Mouse (Mus musculus): ENCODE results near the gene AI854703. TPM values are rescaled to one million over a fixed set of nuclear protein-coding genes. Genes with fewer than 3 reads are reported as not detected.
A peak's percentile ranks its signal among the peaks of the same experiment; 100 is the strongest.

Gene AI854703
- total RNA-seq, 4 experiments from 2014 or later = 0.22 to 0.69 (median 0.43) TPM

DNA sequence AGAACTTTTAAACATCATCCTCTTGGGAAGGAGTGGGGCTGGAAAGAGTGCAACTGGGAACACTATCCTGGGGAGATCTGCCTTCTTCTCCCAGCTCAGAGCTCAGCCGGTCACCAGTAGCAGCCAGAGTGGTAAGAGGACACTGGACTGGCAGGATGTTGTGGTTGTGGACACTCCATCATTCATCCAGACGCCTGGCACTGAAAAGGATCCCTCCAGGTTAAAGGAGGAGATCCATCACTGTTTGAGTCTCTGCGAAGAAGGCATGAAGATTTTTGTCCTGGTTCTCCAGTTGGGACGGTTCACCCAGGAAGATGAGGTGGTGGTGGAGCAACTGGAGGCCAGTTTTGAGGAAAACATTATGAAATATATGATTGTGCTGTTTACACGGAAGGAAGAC, 32.2 kb downstream of the AI854703 start:
- DNase-seq (ENCODE audit: low spot score) = no peak

- DNase-seq (ENCODE audit: low spot score) = no peak
Measured at GRCm38 (mm10) chr6:48664750-48665149, 38.2 kb downstream of the AI854703 start.

DNA sequence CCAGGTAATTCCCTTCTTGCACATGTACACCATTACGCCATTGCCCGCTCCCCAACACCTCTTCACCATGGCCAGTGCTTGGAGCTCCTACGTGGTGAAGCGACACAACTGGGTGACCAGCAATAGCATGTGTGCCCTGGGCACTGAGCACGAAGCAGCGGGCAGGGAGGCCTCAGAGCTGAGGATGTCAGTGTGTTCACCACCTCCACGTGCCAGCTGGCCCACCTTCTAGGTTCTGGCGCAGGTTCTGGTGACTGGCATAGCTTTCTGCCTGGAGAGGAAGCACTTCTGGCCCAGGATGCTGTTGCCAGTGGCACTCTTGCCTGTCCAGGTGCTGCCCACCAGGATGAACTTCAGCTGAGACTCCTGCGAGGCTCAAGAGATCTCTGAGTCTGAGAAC, 38.9 kb downstream of the AI854703 start:
- no peak for DNase-seq (ENCODE audit: low spot score)

- DNase-seq (ENCODE audit: low spot score) = no peak
Measured at GRCm38 (mm10) chr6:48666159-48666586, 39.6 kb downstream of the AI854703 start.

- no peak for DNase-seq (ENCODE audit: low spot score)
Measured at GRCm38 (mm10) chr6:48668022-48668421, 41.5 kb downstream of the AI854703 start.

- DNase-seq (ENCODE audit: low spot score) = no peak
Measured at GRCm38 (mm10) chr6:48669446-48669969, 42.9 kb downstream of the AI854703 start.

DNA sequence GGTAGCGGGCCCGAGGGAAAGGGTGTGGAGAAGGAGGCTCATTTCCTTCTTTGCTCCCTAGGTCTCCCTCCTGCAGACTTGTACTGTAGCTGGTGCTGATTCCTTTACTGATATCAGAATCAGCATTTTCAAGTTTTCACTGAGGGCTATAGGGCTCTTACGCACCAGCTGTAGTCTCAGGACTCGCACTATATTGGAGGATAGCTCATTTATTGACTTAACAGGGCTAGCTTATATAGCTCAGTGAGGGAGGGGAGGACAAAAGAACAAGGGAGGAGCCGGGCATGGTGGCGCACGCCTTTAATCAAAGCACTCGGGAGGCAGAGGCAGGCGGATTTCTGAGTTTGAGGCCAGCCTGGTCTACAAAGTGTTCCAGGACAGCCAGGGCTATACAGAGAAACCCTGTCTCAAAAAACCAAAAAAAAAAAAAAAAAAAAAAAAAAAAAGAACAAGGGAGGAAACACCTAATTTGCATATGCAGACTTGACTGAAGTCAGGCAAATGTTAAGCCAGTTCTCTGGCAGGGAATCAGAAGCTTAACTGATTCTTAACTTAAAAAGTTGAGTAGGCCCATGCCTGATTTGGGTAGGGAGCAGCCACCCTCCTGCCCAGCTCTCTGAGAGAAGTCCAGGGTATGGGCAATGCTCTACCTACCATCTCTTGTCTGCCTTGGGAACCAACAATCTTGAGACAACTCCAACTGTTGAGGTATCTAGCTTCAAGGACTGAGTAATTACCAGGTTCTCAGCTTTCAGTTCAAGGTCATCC, 47.9 kb downstream of the AI854703 start:
- DNase-seq (ENCODE audit: low spot score) = no peak

GRCm38 (mm10) chr6:48675400-48675930, 48.9 kb downstream of the AI854703 start:
- no peak for DNase-seq (ENCODE audit: low spot score)

GRCm38 (mm10) chr6:48675931-48676859, 49.6 kb downstream of the AI854703 start, which contains the start of gene Gimap9:
Gimap9 (plus strand) TSS chr6:48676129.
- peak; percentile 38 for DNase-seq (ENCODE audit: low spot score)

- no peak for DNase-seq (ENCODE audit: low spot score)
Measured at GRCm38 (mm10) chr6:48676860-48677415, 50.4 kb downstream of the AI854703 start.

GRCm38 (mm10) chr6:48677492-48678345, 51.2 kb downstream of the AI854703 start:
- DNase-seq (ENCODE audit: low spot score) = no peak

DNA sequence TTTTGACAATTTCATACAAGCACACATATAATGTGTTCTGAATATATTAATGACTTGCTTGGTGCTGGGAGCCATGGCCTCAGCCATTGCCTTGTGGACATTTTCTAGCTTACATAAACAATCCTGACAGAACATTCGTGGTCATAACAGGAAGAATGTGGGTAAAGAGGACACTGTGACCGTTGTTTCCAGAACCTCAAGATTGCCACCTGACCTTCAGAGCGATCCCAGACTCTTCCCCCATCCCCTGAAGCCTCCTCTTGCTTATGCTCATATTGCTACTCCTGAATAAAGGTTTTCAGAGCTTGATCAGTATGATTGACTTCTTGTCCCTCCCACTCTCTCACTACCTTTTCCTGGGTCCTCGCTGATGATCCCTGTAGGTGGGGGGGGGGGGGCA, 51.8 kb downstream of the AI854703 start:
- DNase-seq (ENCODE audit: low spot score) = no peak

DNA sequence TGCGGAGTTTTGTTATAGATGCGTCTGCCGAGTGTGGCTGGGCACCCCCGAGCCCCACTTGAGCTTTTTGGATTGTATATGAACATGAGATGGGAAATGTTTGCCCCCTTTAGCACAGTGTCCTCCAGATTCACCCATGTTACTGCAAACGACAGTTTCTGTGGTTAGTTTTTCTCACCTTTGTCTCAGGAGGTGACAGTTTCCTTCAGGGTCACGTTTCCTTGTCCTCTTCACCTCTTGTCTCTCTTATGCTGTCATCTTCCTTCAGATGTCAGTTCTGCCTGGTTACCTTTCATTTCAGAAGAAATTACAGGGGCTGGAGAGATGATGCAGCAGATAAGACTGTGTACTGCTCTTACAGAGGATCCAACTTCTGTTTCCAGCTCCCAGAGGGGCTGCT, 53.1 kb downstream of the AI854703 start:
- no peak for DNase-seq (ENCODE audit: low spot score)

- no peak for DNase-seq (ENCODE audit: low spot score)
Measured at GRCm38 (mm10) chr6:48680421-48680820, 53.9 kb downstream of the AI854703 start.

DNA sequence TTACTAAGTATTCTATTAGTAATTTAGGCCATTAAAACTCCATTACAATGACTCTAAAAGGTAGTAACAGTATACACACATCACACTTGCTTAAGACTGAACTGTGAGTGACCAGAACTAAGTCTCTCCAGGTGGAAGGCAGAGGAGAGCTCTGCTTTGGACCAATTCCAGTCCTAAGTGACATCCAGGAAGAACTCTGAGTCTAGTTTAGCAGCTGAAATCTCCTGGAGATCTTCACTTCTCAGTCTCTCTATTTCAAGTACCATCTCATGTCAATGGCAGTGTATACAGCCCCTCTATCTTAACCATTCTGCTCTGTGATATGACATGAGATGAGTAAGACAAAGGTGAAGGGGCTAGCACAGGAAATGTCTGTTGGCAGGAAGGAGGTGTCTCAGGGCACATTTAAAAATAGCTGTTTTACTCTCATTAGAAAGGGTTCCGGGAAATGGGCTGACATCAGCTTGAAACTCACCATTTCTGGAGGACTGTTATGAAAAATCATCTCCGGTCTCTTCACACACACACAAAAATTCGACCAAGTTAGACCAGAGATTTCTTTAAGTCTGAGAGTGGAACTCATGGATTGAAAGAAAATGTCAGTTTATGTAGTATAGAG, 55.0 kb downstream of the AI854703 start:
- peak; percentile 51 for DNase-seq (ENCODE audit: low spot score)

DNA sequence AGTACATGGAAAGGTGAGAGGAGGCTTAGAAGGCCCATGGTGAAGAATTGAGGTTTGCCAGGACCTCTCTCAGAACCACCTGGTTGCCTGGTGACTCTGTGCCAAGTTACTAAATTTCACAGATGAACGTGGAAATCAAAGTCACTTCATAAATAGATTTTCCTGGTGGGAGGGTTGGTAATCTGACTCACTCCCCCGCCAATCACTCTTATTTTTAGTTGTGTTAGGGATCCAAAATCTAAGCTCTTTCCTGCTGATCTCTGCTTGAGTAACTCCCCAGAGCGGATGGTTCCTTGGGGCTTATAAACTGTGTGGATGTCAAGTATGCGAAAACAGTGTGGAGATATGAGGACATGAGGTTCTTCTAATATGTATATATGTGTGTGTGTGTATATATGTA, 55.7 kb downstream of the AI854703 start:
- no peak for DNase-seq (ENCODE audit: low spot score)
